Mouse (Mus musculus): ENCODE measurements around the gene Lsm2.

GRCm38 (mm10) chr17:34980655-34981054, 1.0 kb upstream of the Lsm2 start:
- TF ChIP-seq CTCF (conservative IDR thresholded peaks at IDR 0.05; ENCODE audit: insufficient read depth, insufficient read length, low read depth, low read length) (peak; percentile 40), POLR2A (IDR thresholded peaks at IDR 0.05; ENCODE audit: low read depth, low read length) (no peak)

All from kidney, adult 2 months (tissue).